Mouse (Mus musculus) embryonic facial prominence, embryonic 10.5 days (tissue): ENCODE results near the gene Ppif. TPM values are rescaled to one million over a fixed set of nuclear protein-coding genes. Genes with fewer than 3 reads are reported as not detected.
A peak's percentile ranks its signal among the peaks of the same experiment; 100 is the strongest.

Source experiments
- DNase-seq: peaks from one replicate; pipeline ENCODE4 v3.0.0-alpha.2; 2017; ENCODE audit warnings: low spot score
- H3K27ac ChIP-seq: fragments of 300-500 bp; sonication (generic); replicated peaks from 2 replicates; pipeline ENCODE4 v1.5.1; 2016; ENCODE audit warnings: mild to moderate bottlenecking
- H3K27me3 ChIP-seq: fragments of 300-500 bp; sonication (generic); replicated peaks from 2 replicates; pipeline ENCODE4 v1.6.1; 2016; ENCODE audit warnings: low read depth, mild to moderate bottlenecking; ENCODE audit not compliant: poor library complexity, severe bottlenecking
- H3K36me3 ChIP-seq: fragments of 300-500 bp; sonication (generic); replicated peaks from 2 replicates; pipeline ENCODE4 v1.6.1; 2016; ENCODE audit warnings: mild to moderate bottlenecking, moderate library complexity
- H3K4me1 ChIP-seq: fragments of 300-500 bp; sonication (generic); 2 replicates; pipeline ENCODE4 v1.6.1; 2016
- H3K4me3 ChIP-seq: fragments of 300-500 bp; sonication (generic); 2 replicates; pipeline ENCODE4 v1.5.1; 2016; ENCODE audit warnings: mild to moderate bottlenecking, moderate library complexity
- H3K9me3 ChIP-seq: fragments of 300-500 bp; sonication (generic); 2 replicates; pipeline ENCODE4 v1.6.1; 2016; ENCODE audit warnings: mild to moderate bottlenecking
- WGBS: fragments of 180-500 bp; shearing (Covaris S2); methylation state at CpG from one replicate; pipeline ENCODE4 v1.1.7; 2016; 5-methylcytosine and 5-hydroxymethylcytosine counted together
- polyA plus RNA-seq: library from polyadenylated mRNA; unstranded; fragments of >200 nt; fragmentation: Nextera tagmentation; extraction: Ambion mirVana; gene quantifications from 2 replicates; pipeline ENCODE4 v1.2.1, GENCODE M21; 2016

Gene Ppif
- polyA plus RNA-seq, result 76.6 and 77.0 TPM in 2 replicates

GRCm38 (mm10) chr14:25693888-25694568 lies at the start of gene Ppif:
Gene Ppif, plus strand, starts transcription at chr14:25694154.
- peak; percentile 98 for DNase-seq
- H3K27me3 ChIP-seq, result no peaks in the 10 kb centered on the region
- peak within 1 kb of the TSS; percentile 81 for H3K4me3 ChIP-seq
- WGBS, result under 1% methylated on average over 70 of the region's 70 CpGs
- no peaks in the 10 kb centered on the region for H3K9me3 ChIP-seq
- H3K27ac ChIP-seq, result peak within 1 kb of the TSS; percentile 88
- H3K36me3 ChIP-seq, result peaks cover 36% of the 10 kb centered on the region
- H3K4me1 ChIP-seq, result peaks cover 25% of the 10 kb centered on the region

- no peak for DNase-seq
- 92% methylated on average over 9 of the region's 9 CpGs for WGBS
- peaks cover 100% of the 10 kb centered on the region for H3K36me3 ChIP-seq
- H3K27me3 ChIP-seq, result no peaks in the 10 kb centered on the region
- no peak overlapping the region for H3K27ac ChIP-seq
- H3K4me1 ChIP-seq, result no peaks in the 10 kb centered on the region
- H3K9me3 ChIP-seq, result no peaks in the 10 kb centered on the region
- H3K4me3 ChIP-seq, result no peak overlapping the region
Measured at GRCm38 (mm10) chr14:25645717-25646116, 48.2 kb upstream of the Ppif start.

DNA sequence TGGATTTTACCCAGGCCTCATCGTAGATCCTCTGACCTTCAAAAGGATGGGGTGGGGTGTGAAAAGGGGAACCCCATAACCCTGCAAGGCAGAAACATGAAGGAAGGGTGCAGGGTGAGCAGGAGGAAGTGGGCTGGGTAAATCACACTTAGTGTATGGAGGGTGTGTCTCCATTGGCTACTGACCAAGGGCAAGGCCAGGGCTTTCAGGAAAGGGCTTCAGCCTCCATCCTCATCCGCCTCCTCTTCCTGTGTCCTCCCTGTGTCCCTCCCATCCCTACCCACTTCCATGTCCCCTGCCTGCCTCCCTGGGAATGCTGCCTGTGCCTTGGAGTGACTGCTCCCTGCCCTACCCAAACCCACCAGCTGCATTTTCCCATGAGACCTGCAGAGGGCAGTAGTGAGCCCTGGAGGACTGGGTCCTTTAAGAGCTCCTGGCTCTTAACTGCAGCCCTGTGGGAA lies 47.8 kb upstream of the Ppif start:
- 74% methylated on average over 2 of the region's 2 CpGs for WGBS

DNA sequence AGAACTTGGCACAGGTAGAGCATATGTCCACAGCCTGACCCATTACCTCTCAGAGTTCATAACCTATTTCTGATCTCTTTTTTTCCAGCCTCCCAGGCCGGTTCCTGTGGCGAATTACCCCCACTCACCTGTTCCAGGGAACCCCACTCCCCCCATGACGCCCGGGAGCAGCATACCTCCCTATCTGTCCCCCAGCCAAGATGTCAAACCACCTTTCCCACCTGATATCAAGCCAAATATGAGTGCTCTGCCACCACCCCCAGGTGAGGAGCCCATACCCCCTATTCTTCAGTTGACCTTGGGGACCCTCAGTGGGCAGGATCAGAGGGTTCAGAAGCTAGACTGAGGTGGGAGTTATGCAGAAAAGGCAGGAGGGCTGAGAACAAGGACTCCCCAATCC lies 42.8 kb upstream of the Ppif start:
- Histone ChIP-seq H3K4me3 (no peak overlapping the region), H3K27ac (no peak overlapping the region), H3K36me3 (peaks cover 100% of the 10 kb centered on the region), H3K9me3 (no peaks in the 10 kb centered on the region), H3K4me1 (no peaks in the 10 kb centered on the region), H3K27me3 (no peaks in the 10 kb centered on the region)
- 96% methylated on average over 4 of the region's 4 CpGs for WGBS
- no peak for DNase-seq

More for the DNA sequence above, 47.8 kb upstream of the Ppif start:
- no peak overlapping the region for H3K27ac ChIP-seq
- DNase-seq, result peak; percentile 63
- no peaks in the 10 kb centered on the region for H3K27me3 ChIP-seq
- H3K36me3 ChIP-seq, result peaks cover 100% of the 10 kb centered on the region
- no peaks in the 10 kb centered on the region for H3K4me1 ChIP-seq
- no peaks in the 10 kb centered on the region for H3K9me3 ChIP-seq
- no peak overlapping the region for H3K4me3 ChIP-seq

GRCm38 (mm10) chr14:25651905-25652304 lies 42.0 kb upstream of the Ppif start:
- Histone ChIP-seq H3K4me3 (no peak overlapping the region), H3K4me1 (no peaks in the 10 kb centered on the region), H3K9me3 (no peaks in the 10 kb centered on the region), H3K27ac (no peak overlapping the region), H3K27me3 (no peaks in the 10 kb centered on the region), H3K36me3 (peaks cover 100% of the 10 kb centered on the region)
- no peak for DNase-seq
- 93% methylated on average over 9 of the region's 9 CpGs for WGBS

GRCm38 (mm10) chr14:25654401-25655197 lies 39.4 kb upstream of the Ppif start:
- Histone ChIP-seq H3K4me3 (no peak overlapping the region), H3K27ac (no peak overlapping the region), H3K4me1 (no peaks in the 10 kb centered on the region), H3K27me3 (no peaks in the 10 kb centered on the region), H3K9me3 (no peaks in the 10 kb centered on the region), H3K36me3 (peaks cover 100% of the 10 kb centered on the region)
- no peak for DNase-seq
- 94% methylated on average over 14 of the region's 14 CpGs for WGBS

DNA sequence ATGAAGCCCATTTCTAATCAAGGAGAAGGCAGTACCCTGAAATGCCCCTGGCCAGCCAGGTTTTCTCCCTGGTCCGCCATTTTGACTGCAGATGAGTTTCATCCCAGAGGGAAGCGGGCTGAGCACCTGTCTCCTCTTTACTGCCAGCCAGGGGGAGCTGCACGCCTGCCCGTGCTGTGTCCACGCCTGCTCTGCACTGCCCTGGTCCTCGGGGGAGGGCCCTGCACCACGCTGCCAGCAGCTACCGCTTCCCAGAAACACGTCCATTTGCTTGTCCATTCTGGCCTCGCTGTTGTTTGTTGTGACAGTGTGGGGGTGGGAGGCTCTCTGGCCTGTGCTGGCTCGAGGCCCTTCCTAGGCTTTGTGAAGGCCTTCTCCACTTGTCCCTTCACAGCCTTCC lies 33.3 kb upstream of the Ppif start:
- Histone ChIP-seq H3K36me3 (peaks cover 100% of the 10 kb centered on the region), H3K9me3 (no peaks in the 10 kb centered on the region), H3K4me3 (no peak overlapping the region), H3K27ac (0 out of 2 replicates have a peak overlapping the region, but pooled peaks have one; percentile 36), H3K4me1 (peaks cover 4% of the 10 kb centered on the region; the same call in 1 of the 2 replicates), H3K27me3 (no peaks in the 10 kb centered on the region)
- peak; percentile 22 for DNase-seq
- 65% methylated on average over 11 of the region's 11 CpGs for WGBS

- Histone ChIP-seq H3K27me3 (no peaks in the 10 kb centered on the region), H3K9me3 (no peaks in the 10 kb centered on the region), H3K36me3 (peaks cover 100% of the 10 kb centered on the region), H3K27ac (no peak overlapping the region), H3K4me3 (no peak overlapping the region), H3K4me1 (peaks cover 4% of the 10 kb centered on the region; the same call in 1 of the 2 replicates)
- 71% methylated on average over 17 of the region's 17 CpGs for WGBS
- no peak for DNase-seq
Measured at GRCm38 (mm10) chr14:25661185-25661920, 32.6 kb upstream of the Ppif start.

GRCm38 (mm10) chr14:25663649-25664309 lies 30.2 kb upstream of the Ppif start:
- Histone ChIP-seq H3K9me3 (no peaks in the 10 kb centered on the region), H3K4me3 (no peak overlapping the region), H3K27me3 (no peaks in the 10 kb centered on the region), H3K27ac (no peak overlapping the region), H3K36me3 (peaks cover 91% of the 10 kb centered on the region), H3K4me1 (peaks cover 4% of the 10 kb centered on the region; the same call in 1 of the 2 replicates)
- no peak for DNase-seq
- WGBS, result 82% methylated on average over 7 of the region's 7 CpGs

DNA sequence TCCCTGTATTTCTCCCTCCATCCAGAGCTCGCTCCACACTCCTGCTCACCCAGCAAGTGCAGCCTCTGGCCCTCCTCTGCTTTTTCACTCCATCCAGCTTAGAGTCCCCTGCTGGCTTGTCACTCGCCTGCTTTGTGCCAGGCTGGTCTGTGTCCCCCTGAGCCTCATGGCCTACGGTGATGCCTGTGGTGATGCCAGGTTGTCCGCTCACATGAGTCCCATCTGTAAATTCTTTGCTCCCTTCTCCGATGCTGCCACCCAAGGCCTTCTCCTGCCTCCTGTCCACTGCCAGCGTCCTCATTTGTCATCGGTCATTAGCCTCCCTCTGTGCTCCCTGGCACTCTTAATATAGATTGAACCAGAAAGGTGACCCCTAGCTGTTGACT lies 29.7 kb upstream of the Ppif start:
- Histone ChIP-seq H3K27ac (no peak overlapping the region), H3K27me3 (no peaks in the 10 kb centered on the region), H3K36me3 (peaks cover 90% of the 10 kb centered on the region), H3K4me1 (peaks cover 4% of the 10 kb centered on the region; the same call in 1 of the 2 replicates), H3K9me3 (no peaks in the 10 kb centered on the region), H3K4me3 (no peak overlapping the region)
- no peak for DNase-seq
- WGBS, result 82% methylated on average over 7 of the region's 7 CpGs

- no peak overlapping the region for H3K27ac ChIP-seq
- peaks cover 79% of the 10 kb centered on the region for H3K36me3 ChIP-seq
- no peak for DNase-seq
- no peak overlapping the region for H3K4me3 ChIP-seq
- peaks cover 4% of the 10 kb centered on the region; the same call in 1 of the 2 replicates for H3K4me1 ChIP-seq
- 76% methylated on average over 19 of the region's 19 CpGs for WGBS
- no peaks in the 10 kb centered on the region for H3K9me3 ChIP-seq
- H3K27me3 ChIP-seq, result no peaks in the 10 kb centered on the region
Measured at GRCm38 (mm10) chr14:25665314-25665970, 28.5 kb upstream of the Ppif start.
